Mouse (Mus musculus): ENCODE results near the gene Stk11ip.

Stk11ip gene

DNA sequence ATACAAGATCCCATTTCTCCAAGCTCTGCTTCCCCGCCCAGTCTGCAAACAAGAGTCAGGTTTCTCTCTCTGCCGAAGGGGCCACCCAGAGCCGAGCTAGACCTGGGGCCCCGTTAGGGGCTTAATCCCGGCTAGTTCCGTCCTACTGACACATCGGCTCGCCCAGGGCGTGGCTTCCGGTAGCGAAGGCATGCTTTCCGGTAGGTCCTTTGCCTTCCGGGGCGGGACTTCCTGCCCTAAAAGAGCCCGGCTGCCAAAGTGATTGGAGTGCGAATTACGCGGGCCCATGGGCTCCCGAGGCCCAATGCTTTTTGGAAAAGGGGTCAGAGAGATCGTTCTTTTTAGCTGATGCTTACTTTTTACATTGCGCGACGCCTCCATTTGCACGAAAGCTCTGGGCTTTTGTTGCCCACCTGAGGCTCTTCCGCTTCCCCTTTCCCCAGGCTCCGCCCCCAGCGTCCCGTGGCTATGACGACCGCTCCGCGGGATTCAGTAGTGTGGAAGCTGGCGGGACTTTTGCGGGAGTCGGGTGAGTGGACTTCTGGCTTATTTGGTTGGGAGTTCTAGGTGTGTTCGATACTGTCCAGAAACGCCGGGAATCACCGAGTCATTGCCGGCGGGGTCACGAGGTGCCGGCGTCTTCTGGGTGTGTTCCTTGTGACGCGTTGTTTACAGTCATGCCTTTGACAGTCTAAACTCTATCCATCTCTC lies at the start of gene Stk11ip:
Stk11ip (plus strand) TSS at position 209 of the 711 bp plus-strand sequence.
- peak; percentile 77 for DNase-seq (ENCODE audit: low spot score)

- DNase-seq (ENCODE audit: low spot score) = no peak
These were observed 44.9 kb upstream of the Stk11ip start for GRCm38 (mm10) chr1:75476441-75476840.

GRCm38 (mm10) chr1:75477264-75477965 lies 43.9 kb upstream of the Stk11ip start:
- peak; percentile 73 for DNase-seq (ENCODE audit: low spot score)

DNA sequence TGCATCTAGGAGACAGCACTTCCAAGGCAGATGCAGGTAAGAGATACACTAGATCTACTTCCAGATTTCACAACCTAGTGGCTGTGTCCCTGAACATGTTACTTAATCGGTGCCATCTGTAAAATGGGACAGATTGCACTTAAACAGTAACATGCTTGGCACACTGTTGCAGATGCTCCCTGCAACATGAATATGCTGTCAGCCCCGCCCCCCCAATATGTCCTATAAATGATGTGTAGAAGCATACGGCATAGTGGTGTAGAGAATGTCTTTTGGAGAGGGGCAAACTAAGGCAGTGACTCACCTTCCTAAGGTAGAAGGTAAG lies 43.4 kb upstream of the Stk11ip start:
- no peak for DNase-seq (ENCODE audit: low spot score)

GRCm38 (mm10) chr1:75478497-75478896 lies 42.8 kb upstream of the Stk11ip start:
- no peak for DNase-seq (ENCODE audit: low spot score)

DNA sequence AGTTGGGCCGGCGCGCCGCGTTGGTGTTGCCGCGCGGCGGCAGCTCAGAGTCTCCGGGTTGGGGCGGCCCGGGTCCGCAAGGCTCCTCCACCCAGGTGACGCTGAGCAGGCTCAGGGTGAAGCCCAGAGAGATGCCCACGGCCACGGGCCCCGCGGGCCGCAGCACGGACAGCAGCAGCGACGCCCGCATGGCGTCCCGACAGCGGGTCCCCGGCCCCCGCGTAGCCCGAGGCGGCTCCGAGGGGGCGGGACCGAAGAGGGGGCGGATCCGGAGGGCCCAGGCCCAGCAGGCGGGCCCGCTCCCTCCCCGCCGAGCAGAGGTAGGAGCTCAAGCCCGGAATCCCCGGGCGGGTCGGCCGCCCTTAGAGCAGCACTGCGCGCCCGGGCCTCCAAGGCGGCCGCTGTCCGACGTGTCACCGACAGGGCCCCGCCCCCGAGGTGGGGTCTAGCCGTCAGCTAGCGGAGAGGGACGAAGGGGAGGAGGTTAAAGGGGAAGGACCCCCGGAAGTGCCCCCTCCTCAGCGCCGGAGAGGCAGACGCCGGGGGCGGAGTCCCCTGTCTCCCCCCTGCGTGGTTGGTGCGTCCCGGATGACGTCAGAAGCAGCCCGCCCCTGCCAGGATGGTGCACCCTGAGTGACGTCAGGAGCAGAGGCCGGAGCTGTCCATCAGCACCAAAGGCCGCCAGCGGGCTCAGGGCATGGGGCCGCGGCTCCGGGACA lies 42.3 kb upstream of the Stk11ip start, which contains the start of the genes Chpf and Tmem198:
Chpf (minus strand) TSS at position 392 of the 719 bp plus-strand sequence.
Tmem198 (plus strand) TSS at position 617 of the 719 bp plus-strand sequence.
- DNase-seq (ENCODE audit: low spot score) = peak; percentile 92

DNA sequence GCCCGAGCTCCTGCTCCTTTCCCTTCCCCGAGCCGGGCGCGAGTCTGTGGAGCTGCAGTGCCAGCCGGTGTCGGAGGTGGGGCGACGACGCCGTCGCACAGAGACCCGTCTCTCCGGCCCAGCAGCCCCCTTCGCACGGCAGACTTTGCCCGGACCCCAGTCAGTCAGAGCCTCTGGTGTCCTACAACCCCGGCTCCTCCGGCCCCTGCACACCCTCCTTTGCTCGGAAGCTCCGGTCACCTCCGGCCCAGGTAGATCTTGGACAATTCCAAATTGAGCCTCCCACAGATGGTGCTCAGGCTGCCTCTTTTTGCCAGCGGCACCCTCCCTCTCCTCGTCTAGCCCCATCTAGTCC lies 41.7 kb upstream of the Stk11ip start:
- no peak for DNase-seq (ENCODE audit: low spot score)

DNA sequence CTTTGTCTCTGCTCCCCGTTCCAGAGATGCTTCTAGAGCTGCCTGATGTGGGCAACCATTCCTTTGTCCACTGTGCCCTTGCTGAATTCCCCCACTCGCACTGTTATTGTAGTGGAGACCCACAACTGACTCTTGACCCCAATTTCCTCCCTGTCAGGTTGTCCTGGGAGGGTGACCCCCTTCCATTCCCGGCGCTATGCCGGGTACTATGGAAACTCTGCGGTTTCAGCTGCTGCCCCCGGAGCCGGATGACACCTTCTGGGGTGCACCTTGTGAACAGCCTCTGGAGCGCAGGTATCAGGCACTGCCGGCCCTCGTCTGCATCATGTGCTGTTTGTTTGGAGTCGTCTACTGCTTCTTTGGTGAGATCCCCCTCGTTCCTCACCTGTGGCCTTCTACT lies 41.3 kb upstream of the Stk11ip start:
- no peak for DNase-seq (ENCODE audit: low spot score)

GRCm38 (mm10) chr1:75480735-75481134 lies 40.6 kb upstream of the Stk11ip start:
- DNase-seq (ENCODE audit: low spot score) = no peak

GRCm38 (mm10) chr1:75486561-75486960 lies 34.8 kb upstream of the Stk11ip start:
- DNase-seq (ENCODE audit: low spot score) = no peak

DNA sequence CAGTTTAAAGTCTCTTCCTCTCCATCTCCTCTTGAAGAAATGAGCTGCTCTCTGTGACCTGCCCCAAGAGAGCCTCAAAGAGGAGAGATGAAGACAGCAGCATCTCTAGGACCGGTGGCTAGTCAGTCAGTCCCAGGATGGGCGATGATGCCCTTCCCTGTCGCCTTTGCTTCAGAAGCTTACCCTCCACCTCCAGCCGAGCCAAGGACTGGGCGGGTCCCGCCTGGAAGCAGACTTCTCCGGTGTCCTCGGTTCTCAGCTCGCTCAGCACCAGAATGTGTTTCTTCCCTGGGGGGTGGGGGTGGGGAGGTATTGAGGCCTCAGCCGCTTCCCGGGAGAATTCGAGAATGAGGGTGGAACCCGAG lies 34.3 kb upstream of the Stk11ip start:
- DNase-seq (ENCODE audit: low spot score) = no peak

GRCm38 (mm10) chr1:75487405-75488161 lies 33.7 kb upstream of the Stk11ip start:
- no peak for DNase-seq (ENCODE audit: low spot score)

- DNase-seq (ENCODE audit: low spot score) = no peak
These were observed 30.4 kb upstream of the Stk11ip start for GRCm38 (mm10) chr1:75490785-75491551.

DNA sequence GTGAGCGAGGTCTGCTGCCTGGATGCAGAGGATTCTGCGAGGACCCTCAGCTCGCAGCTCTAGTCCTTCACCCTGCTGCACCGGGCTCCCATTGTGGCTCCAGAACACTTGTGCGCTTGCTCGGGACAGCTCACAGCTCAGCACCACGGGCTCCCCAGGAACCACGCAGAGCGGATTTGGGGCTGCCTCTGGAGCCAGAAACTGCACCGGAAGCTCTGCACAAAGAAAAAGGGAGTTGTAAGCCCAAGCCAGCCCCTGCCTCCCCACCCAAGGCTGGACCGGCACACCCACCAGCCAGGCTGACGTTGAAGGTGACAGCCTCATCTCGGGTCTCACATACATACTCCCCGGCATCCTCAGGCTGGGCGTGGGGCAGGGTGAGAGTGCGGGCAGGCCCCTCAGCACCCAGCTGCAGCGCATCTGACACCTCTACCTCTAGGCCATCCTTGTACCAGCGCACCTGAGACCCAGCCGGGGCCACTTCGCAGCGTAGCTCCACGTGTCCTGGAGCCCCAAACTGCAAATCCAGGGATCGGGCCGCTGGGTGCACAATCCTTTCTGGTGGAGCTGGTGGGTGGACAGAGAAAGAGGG lies 28.7 kb upstream of the Stk11ip start:
- DNase-seq (ENCODE audit: low spot score) = no peak

DNA sequence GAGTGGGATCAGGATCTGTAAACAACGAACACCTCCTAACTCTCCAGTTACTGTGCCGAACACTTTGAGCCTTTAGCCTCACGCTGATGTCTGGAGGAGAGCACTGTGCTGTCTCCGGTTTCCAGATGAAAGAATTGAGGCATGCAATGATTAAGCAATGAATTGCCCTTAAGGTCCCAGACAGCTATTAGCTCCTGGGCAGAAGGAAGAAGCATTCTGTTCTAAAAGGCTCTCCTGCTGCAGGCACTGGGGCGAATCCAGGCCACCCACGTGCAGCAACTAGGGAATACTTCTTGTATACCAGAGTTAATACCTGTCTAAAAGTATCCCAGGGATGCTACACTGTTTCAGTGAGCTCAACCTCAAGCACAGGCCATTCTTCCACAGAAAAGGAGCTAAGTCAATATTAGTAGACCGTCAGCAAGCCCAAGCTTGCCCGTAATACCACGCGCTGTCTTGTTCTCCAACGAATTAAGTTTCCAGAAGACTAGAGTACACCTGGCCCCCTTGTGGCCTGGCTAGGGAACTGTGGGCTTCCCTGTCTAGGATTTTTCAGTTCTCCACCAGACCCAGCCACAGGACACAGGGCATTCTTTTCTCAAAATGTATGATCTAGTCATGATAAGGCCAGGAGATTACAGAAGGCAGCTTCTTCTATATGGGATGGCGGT lies 26.3 kb upstream of the Stk11ip start:
- no peak for DNase-seq (ENCODE audit: low spot score)

GRCm38 (mm10) chr1:75498897-75499296 lies 22.4 kb upstream of the Stk11ip start:
- DNase-seq (ENCODE audit: low spot score) = no peak

GRCm38 (mm10) chr1:75499441-75499840 lies 21.9 kb upstream of the Stk11ip start:
- DNase-seq (ENCODE audit: low spot score) = no peak

DNA sequence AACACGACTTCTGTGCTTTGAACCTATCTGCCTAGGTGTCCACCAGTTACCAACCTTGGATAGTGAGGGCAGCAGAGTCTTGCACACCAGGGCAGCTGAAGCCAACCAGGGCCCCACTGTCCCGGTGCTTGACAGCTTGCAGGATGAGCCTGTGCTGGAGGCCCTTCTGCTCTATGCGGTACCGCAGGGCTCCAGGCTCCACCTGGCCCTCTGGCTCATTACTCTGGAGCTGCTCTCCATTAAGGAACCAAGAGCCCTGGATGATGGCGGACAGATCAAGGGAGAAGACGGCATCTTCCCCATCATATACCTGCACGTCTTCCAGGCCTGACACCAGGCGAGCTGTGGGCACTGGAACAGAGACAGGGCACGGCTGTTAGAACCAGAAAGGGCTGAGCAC lies 19.4 kb upstream of the Stk11ip start:
- no peak for DNase-seq (ENCODE audit: low spot score)

DNA sequence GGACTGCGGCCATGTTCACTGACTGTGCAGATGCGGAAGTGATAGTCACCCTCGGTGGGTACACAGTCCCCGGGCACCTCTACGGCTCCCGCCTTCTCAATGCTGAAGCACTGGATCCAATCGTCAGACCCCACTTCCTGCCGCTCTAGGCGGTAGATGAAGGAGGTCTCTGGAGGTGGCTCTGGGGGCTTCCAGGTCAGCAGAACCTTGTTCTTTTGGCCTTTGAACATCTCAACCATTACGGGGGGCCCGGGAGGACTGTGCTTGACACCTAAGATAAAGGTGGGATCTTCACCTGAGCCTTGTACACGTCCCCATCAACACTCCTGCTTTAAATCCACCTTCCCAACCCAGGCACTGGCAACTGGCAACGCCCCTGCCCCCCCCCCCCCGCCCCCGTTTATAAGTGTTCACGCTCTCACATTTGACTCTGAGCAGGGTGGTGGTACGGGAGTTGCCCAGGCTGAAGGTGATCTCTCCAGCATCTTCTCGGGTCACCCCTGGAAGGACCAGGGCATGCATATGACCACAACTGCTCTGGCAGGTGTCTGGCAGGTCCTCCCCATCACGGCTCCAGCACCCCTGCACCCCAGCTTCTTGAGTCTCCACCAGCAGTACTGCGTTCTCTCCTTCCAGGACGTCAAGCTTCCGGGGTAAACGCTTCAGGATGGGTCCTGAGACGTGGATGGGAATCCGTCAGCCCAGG lies 18.2 kb upstream of the Stk11ip start:
- DNase-seq (ENCODE audit: low spot score) = no peak

DNA sequence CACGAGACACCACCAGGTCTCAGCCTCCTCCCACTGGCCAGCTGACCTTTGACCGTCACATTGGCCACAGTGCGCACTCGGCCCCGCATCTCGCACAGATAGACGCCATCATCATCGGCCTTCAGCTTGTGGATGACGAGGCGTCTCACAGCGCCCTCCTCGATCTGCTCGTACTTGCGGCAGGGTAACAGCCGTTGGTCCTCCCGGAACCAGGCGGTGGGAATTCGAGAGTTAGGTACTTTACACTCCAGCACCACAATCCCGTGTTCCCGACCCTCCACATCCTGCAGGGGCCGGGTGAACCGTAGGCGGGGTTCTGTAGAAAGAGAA lies 17.7 kb upstream of the Stk11ip start:
- no peak for DNase-seq (ENCODE audit: low spot score)
